Mouse (Mus musculus) stomach, postnatal 0 days (tissue): ENCODE data around the gene Abca2. TPM values are rescaled to one million over a fixed set of nuclear protein-coding genes. Genes with fewer than 3 reads are reported as not detected.

ENCODE experiments used
- ATAC-seq: fragments of 200-750 bp; cut with Nextera tagmentation; 2 replicates; pipeline ENCODE4 v1.8.0; 2017; ENCODE audit not compliant: low FRiP score, low TSS enrichment
- DNase-seq: peaks from one replicate; pipeline ENCODE4 v3.0.0-alpha.2; 2016; ENCODE audit warnings: low spot score
- H3K27ac ChIP-seq: fragments of 300-500 bp; sonication (generic); replicated peaks from 2 replicates; pipeline ENCODE4 v1.5.1; 2014; ENCODE audit warnings: mild to moderate bottlenecking, control low read depth
- H3K27me3 ChIP-seq: fragments of 300-500 bp; sonication (generic); 2 replicates; pipeline ENCODE4 v1.6.1; 2014; ENCODE audit warnings: low read length; ENCODE audit not compliant: control insufficient read depth, insufficient read depth
- H3K36me3 ChIP-seq: fragments of 300-500 bp; sonication (generic); 2 replicates; pipeline ENCODE4 v1.6.1; 2014; ENCODE audit warnings: low read length, mixed read lengths; ENCODE audit not compliant: control insufficient read depth, insufficient read depth
- H3K4me1 ChIP-seq: fragments of 300-500 bp; sonication (generic); replicated peaks from 2 replicates; pipeline ENCODE4 v1.6.1; 2014; ENCODE audit warnings: antibody characterized with exemption; ENCODE audit not compliant: control insufficient read depth, insufficient read depth
- H3K4me2 ChIP-seq: fragments of 300-500 bp; sonication (generic); replicated peaks from 2 replicates; pipeline ENCODE4 v1.6.1; 2014; ENCODE audit warnings: low read depth, mild to moderate bottlenecking, control low read depth, moderate library complexity
- H3K4me3 ChIP-seq: fragments of 300-500 bp; sonication (generic); 2 replicates; pipeline ENCODE4 v1.5.1; 2014; ENCODE audit warnings: low read depth, low read length, control low read depth
- H3K9ac ChIP-seq: fragments of 300-500 bp; sonication (generic); 2 replicates; pipeline ENCODE4 v1.6.1; 2014; ENCODE audit warnings: mild to moderate bottlenecking, low read length, control low read depth, mixed read lengths
- H3K9me3 ChIP-seq: fragments of 300-500 bp; sonication (generic); 2 replicates; pipeline ENCODE4 v1.6.1; 2016; ENCODE audit warnings: low read length; ENCODE audit not compliant: control insufficient read depth
- CTCF ChIP-seq: IDR thresholded peaks from 2 replicates; pipeline ENCODE4 v1.5.1; 2016; ENCODE audit warnings: antibody characterized with exemption, low read depth, mild to moderate bottlenecking, moderate library complexity
- EP300 ChIP-seq: optimal IDR thresholded peaks from 2 replicates; pipeline ENCODE3; 2016; ENCODE audit warnings: antibody characterized with exemption
- WGBS: fragments of 180-500 bp; shearing (Covaris S2); extraction: QIAGEN DNeasy Blood & Tissue Kit; methylation state at CpG from one replicate; pipeline ENCODE4 v1.1.7; 2014; 5-methylcytosine and 5-hydroxymethylcytosine counted together
- polyA plus RNA-seq: library from polyadenylated mRNA; unstranded; fragments of >200 nt; fragmentation: Nextera tagmentation; extraction: Ambion mirVana; gene quantifications from 2 replicates; pipeline ENCODE4 v1.2.1, GENCODE M21; 2015

The Abca2 gene
- polyA plus RNA-seq, 1 experiment from 2014 or later: 1.7 TPM

DNA sequence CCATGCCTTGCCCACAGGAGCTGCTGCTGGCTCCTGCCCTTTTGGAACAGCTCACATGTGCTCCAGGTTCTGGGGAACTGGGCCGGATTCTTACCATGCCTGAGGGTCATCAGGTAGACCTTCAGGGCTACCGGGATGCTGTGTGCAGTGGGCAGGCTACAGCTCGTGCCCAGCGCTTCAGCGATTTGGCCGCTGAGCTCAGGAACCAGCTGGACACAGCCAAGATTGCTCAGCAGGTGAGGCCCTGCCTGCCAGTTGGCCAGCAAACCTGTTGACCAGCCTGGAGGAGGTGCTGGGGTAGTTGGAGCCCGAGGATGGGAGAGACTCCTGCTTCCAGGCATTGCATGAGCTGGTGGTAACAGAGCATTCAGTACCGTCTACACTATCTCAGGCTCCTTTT, 5.8 kb downstream of the Abca2 start:
- Histone ChIP-seq H3K4me3 (no peak overlapping the region), H3K36me3 (no peaks in the 10 kb centered on the region), H3K27me3 (no peaks in the 10 kb centered on the region), H3K9me3 (no peaks in the 10 kb centered on the region), H3K4me1 (no peaks in the 10 kb centered on the region), H3K27ac (no peak overlapping the region), H3K9ac (no peak overlapping the region), H3K4me2 (no peak overlapping the region)
- WGBS: 86% methylated on average over 8 of the region's 8 CpGs
- no peak for TF ChIP-seq CTCF
- TF ChIP-seq EP300: no peak
- no peak for ATAC-seq
- DNase-seq: no peak

DNA sequence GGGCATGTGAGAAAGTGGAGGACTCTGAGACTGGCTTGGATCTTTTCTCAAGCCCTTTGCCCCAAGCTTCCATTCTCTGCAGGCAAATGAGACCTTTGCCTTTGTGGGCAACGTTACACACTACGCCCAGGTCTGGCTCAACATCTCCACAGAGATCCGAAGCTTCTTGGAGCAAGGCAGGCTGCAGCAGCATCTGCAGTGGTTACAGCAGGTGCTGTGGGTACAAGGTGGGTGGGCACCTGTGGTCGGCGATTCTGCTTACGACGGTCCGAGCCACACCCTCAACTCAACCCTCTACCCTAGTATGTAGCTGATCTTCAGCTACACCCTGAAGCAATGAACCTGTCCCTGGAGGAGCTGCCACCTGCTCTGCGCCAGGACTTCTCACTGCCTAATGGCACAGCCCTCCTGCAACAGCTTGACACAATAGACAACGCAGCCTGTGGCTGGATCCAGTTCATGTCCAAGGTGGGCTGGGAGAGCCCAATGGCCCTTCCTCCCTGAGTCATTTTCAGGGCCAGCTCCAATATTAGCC, 7.8 kb downstream of the Abca2 start:
- no peak overlapping the region for H3K4me2 ChIP-seq

DNA sequence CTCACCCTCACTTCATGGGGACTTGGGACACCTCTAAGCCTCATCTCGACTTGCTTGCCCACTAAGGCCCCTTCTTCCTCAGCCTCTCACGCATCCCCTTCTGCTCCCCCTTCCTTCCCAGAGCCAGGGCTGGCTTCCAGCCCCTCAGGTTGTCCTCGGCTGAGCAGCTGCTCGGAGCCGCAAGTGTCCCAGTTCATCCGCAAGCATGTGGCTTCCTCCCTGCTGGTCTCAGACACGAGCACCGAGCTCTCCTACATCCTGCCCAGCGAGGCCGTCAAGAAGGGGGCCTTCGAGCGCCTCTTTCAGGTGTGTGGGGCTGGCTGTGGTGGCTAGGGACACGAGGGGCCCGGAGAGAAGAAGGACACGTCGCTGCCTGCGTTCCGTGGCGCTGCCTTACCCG, 12.6 kb downstream of the Abca2 start:
- no peaks in the 10 kb centered on the region for H3K36me3 ChIP-seq
- ATAC-seq (no peak), DNase-seq (no peak)
- no peak for TF ChIP-seq EP300
- no peak for TF ChIP-seq CTCF
- H3K4me2 ChIP-seq: no peak overlapping the region
- H3K27ac ChIP-seq: no peak overlapping the region
- WGBS: 85% methylated on average over 20 of the region's 20 CpGs
- H3K9ac ChIP-seq: no peak overlapping the region
- no peak overlapping the region for H3K4me3 ChIP-seq
- H3K9me3 ChIP-seq: no peaks in the 10 kb centered on the region
- no peaks in the 10 kb centered on the region for H3K27me3 ChIP-seq
- no peaks in the 10 kb centered on the region for H3K4me1 ChIP-seq

More for the DNA sequence above, 7.8 kb downstream of the Abca2 start:
- no peaks in the 10 kb centered on the region for H3K27me3 ChIP-seq
- WGBS: 90% methylated on average over 10 of the region's 10 CpGs
- ATAC-seq (no peak), DNase-seq (no peak)
- no peaks in the 10 kb centered on the region for H3K36me3 ChIP-seq
- no peak for TF ChIP-seq CTCF
- TF ChIP-seq EP300: no peak
- H3K9ac ChIP-seq: no peak overlapping the region
- H3K4me1 ChIP-seq: no peaks in the 10 kb centered on the region
- H3K9me3 ChIP-seq: no peaks in the 10 kb centered on the region
- no peak overlapping the region for H3K27ac ChIP-seq
- H3K4me3 ChIP-seq: no peak overlapping the region

DNA sequence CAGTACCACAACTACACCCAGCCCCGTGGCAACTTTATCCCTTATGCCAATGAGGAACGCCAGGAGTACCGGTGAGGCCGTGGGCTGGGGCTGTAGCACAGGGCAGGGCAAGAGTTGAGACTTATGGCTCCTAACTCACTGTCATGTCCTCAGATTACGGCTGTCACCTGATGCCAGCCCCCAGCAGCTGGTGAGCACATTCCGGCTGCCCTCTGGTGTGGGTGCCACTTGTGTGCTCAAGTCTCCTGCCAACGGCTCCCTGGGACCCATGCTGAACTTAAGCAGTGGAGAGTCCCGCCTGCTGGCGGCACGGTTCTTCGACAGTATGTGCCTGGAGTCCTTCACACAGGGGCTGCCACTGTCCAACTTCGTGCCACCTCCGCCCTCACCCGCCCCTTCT, 14.2 kb downstream of the Abca2 start:
- Histone ChIP-seq H3K9me3 (no peaks in the 10 kb centered on the region), H3K27ac (no peak overlapping the region), H3K9ac (no peak overlapping the region), H3K36me3 (0 out of 2 replicates have a peak, but pooled peaks cover 2% of the 10 kb centered on the region), H3K4me2 (no peak overlapping the region), H3K4me1 (no peaks in the 10 kb centered on the region), H3K4me3 (no peak overlapping the region), H3K27me3 (no peaks in the 10 kb centered on the region)
- DNase-seq (no peak), ATAC-seq (no peak)
- no peak for TF ChIP-seq CTCF
- no peak for TF ChIP-seq EP300
- WGBS: 89% methylated on average over 14 of the region's 14 CpGs

DNA sequence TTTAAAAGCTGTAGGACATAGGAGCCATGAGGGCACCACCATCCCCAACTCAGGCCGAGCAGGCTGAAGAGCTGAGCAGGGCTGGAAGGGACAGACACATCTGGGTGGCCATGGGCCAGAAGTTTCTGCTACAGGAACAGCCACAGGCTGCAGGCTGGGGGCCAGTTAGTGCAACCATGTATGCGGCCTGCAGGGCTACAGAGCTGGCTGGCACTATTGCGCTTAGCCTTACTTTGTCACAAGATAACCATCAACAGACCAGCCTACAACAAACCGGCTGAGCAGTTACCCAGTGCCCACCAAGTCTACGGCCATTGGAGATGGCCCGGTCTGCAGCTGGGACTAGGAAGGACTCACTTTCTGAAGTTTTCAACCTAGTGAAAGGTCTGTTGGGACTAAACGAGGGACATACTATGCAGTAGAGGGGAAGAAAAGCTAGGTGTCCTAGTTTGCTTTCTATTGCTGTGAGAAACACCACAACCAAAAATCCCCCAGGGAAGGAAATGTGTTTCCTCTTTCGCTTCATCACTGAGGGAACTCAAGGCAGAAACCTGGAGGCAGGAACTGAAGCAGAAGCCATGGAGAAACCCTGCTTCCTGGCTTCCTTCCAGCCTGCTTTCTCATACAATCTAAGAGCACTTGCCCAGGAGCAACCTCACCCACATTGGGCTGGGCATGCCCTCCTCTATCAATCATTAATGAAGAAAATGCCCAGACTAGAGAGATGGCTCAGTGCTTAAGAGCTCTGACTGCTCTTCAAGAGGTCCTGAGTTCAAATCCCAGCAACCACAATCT, 22.5 kb downstream of the Abca2 start:
- WGBS: 81% methylated on average over 8 of the region's 8 CpGs
- H3K27ac ChIP-seq: no peak overlapping the region
- no peaks in the 10 kb centered on the region for H3K9me3 ChIP-seq
- no peak overlapping the region for H3K9ac ChIP-seq
- no peak for DNase-seq
- no peaks in the 10 kb centered on the region for H3K4me1 ChIP-seq
- H3K4me2 ChIP-seq: no peak overlapping the region
- TF ChIP-seq EP300 (no peak), CTCF (no peak)
- 0 out of 2 replicates have a peak, but pooled peaks cover 2% of the 10 kb centered on the region for H3K36me3 ChIP-seq
- ATAC-seq: no peak
- no peaks in the 10 kb centered on the region for H3K27me3 ChIP-seq
- H3K4me3 ChIP-seq: no peak overlapping the region

DNA sequence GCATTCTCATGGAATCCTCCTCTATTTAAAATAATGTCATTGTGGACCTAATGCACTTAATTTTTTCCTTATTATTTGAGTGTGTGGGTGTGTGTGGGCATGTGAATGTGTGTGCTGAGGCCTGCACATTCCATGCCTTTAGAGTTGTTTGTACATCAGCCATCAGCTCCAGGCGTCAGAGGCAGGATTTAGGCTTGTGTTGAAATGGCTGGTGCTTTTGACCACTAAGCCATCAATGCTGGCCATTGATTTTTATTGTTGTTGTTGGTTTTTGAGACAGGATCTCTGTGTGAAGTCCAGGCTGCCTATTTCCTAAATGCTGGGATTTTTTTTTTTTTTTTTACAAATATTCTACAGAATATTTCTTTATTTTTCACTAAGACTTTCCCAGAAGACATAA, 24.4 kb downstream of the Abca2 start:
- no peak for ATAC-seq
- H3K4me1 ChIP-seq: no peaks in the 10 kb centered on the region; the same call in 1 of the 2 replicates
- no peak overlapping the region for H3K9ac ChIP-seq
- DNase-seq: no peak
- no peak overlapping the region for H3K4me2 ChIP-seq
- H3K36me3 ChIP-seq: no peaks in the 10 kb centered on the region
- no peak overlapping the region for H3K4me3 ChIP-seq
- no peaks in the 10 kb centered on the region for H3K27me3 ChIP-seq
- no peak overlapping the region for H3K27ac ChIP-seq
- 48% methylated on average over 1 of the region's 1 CpGs for WGBS
- TF ChIP-seq EP300: no peak
- no peak for TF ChIP-seq CTCF
- H3K9me3 ChIP-seq: no peaks in the 10 kb centered on the region
